Mouse (Mus musculus) embryonic facial prominence, embryonic 11.5 days (tissue): ENCODE measurements around the gene Olfr808. TPM values are rescaled to one million over a fixed set of nuclear protein-coding genes. Genes with fewer than 3 reads are reported as not detected.

Source experiments
- ATAC-seq: fragments of 200-750 bp; cut with Nextera tagmentation; replicated peaks from 2 replicates; pipeline ENCODE4 v1.8.0; 2017; ENCODE audit warnings: low read depth; ENCODE audit not compliant: insufficient number of reproducible peaks, low FRiP score, low TSS enrichment
- DNase-seq: peaks from one replicate; pipeline ENCODE4 v3.0.0-alpha.2; 2015; ENCODE audit warnings: low spot score
- H3K27ac ChIP-seq: fragments of 300-500 bp; sonication (generic); replicated peaks from 2 replicates; pipeline ENCODE4 v1.5.1; 2014; ENCODE audit warnings: mild to moderate bottlenecking, low read depth, low read length, control low read depth
- H3K27me3 ChIP-seq: fragments of 300-500 bp; sonication (generic); 2 replicates; pipeline ENCODE4 v1.6.1; 2014; ENCODE audit warnings: mild to moderate bottlenecking, low read length, moderate library complexity, mixed read lengths; ENCODE audit not compliant: control insufficient read depth, insufficient read depth
- H3K36me3 ChIP-seq: fragments of 300-500 bp; sonication (generic); replicated peaks from 2 replicates; pipeline ENCODE4 v1.6.1; 2014; ENCODE audit warnings: low read depth, mild to moderate bottlenecking, low read length, moderate library complexity, mixed read lengths; ENCODE audit not compliant: control insufficient read depth, insufficient read depth
- H3K4me1 ChIP-seq: fragments of 300-500 bp; sonication (generic); 2 replicates; pipeline ENCODE4 v1.6.1; 2014; ENCODE audit warnings: low read length, mixed read lengths; ENCODE audit not compliant: control insufficient read depth, insufficient read depth
- H3K4me2 ChIP-seq: fragments of 300-500 bp; sonication (generic); 2 replicates; pipeline ENCODE4 v1.6.1; 2014; ENCODE audit warnings: low read depth, mild to moderate bottlenecking, control low read depth, low read length, moderate library complexity
- H3K4me3 ChIP-seq: fragments of 300-500 bp; sonication (generic); 2 replicates; pipeline ENCODE4 v1.5.1; 2014; ENCODE audit warnings: low read depth, low read length, control low read depth
- H3K9ac ChIP-seq: fragments of 300-500 bp; sonication (generic); replicated peaks from 2 replicates; pipeline ENCODE4 v1.6.1; 2014; ENCODE audit warnings: mild to moderate bottlenecking, control low read depth, low read length
- H3K9me3 ChIP-seq: fragments of 300-500 bp; sonication (generic); replicated peaks from 2 replicates; pipeline ENCODE4 v1.6.1; 2016; ENCODE audit warnings: mild to moderate bottlenecking, low read length, inconsistent platforms, mixed read lengths; ENCODE audit not compliant: control insufficient read depth
- WGBS: fragments of 180-500 bp; shearing (Covaris S2); extraction: QIAGEN DNeasy Blood & Tissue Kit; methylation state at CpG from one replicate; pipeline ENCODE4 v1.1.7; 2014; 5-methylcytosine and 5-hydroxymethylcytosine counted together
- polyA plus RNA-seq: library from polyadenylated mRNA; unstranded; fragments of >200 nt; fragmentation: Nextera tagmentation; extraction: Ambion mirVana; gene quantifications from 2 replicates; pipeline ENCODE4 v1.2.1, GENCODE M21; 2014

Olfr808 gene
- polyA plus RNA-seq = not detected in 2 replicates

DNA sequence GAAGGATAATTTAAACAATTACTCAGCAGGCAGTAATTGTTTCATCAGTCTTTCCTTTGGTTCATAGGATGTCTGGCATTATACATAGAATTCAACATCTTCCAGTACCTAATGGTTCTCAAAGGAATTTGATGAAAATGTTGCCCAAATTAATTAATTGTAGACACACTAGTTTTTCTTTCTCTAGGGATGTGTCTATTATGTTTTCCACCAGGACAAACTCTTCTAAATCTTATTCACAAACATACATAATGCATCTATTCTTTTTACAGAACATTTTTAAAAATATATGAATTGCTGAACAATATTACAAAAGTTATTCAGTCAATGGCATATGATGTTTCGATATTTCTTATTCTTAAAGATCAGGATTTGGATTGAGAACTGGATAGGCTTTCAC is at the start of gene Olfr808:
Olfr808 (plus strand) TSS at position 301 of the 400 bp plus-strand sequence.
- ATAC-seq (no peak), DNase-seq (no peak)
- no peaks in the 10 kb centered on the region for H3K27me3 ChIP-seq

DNA sequence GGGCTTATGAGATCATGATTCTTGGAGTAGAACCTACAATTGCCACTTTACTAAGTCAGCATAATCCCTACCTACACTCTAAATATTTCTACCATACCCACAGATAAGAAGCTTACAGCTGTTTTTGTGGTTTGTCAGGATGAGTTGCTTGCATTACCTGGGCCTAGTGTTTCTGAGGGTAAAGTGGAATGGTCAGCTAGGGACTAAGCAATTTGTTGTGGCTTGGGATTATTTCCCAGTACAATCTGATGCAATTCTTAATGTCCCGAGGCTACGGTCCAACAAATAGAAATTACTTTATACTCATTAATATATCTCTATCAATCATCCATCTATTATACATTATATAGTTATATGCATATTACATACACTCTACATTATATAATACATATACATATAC is 36.0 kb upstream of the Olfr808 start, which contains the start of gene Olfr805:
Olfr805 (minus strand) TSS at position 101 of the 400 bp plus-strand sequence.
- 93% methylated on average over 2 of the region's 2 CpGs for WGBS
- no peak for ATAC-seq
- DNase-seq = no peak

More for the DNA sequence above, at the start of gene Olfr808:
- Histone ChIP-seq H3K4me2 (no peak within 1 kb of the TSS), H3K9me3 (no peaks in the 10 kb centered on the region), H3K36me3 (no peaks in the 10 kb centered on the region), H3K4me1 (no peaks in the 10 kb centered on the region), H3K27ac (no peak within 1 kb of the TSS), H3K9ac (no peak within 1 kb of the TSS), H3K4me3 (no peak within 1 kb of the TSS)
- WGBS = 95% methylated on average over 1 of the region's 1 CpGs

DNA sequence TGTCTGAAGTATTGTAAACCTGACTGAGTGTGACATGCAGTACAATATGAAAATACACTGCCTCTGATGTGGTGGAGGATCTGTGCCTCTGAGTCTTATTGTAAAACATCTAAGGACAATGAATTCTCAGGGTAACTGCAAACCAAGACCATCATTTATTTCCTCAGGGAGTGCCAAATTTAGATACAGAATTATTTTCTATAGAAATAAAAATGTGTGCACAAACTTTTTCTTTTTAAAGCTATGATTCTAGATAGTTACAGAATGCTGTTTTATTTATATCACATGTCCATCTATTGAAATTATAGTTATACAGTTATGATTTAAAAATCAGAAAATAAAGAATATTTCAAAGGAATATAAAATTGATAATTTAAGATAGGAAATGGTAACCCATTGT is 23.5 kb upstream of the Olfr808 start, which contains the start of gene Olfr806:
Olfr806 (minus strand) TSS at position 101 of the 400 bp plus-strand sequence.
- H3K9me3 ChIP-seq = no peaks in the 10 kb centered on the region
- no peak within 1 kb of the TSS for H3K9ac ChIP-seq
- no peak within 1 kb of the TSS for H3K27ac ChIP-seq
- DNase-seq = no peak
- H3K4me1 ChIP-seq = no peaks in the 10 kb centered on the region
- H3K27me3 ChIP-seq = no peaks in the 10 kb centered on the region
- no peak for ATAC-seq
- H3K4me2 ChIP-seq = no peak within 1 kb of the TSS
- no peak within 1 kb of the TSS for H3K4me3 ChIP-seq
- H3K36me3 ChIP-seq = no peaks in the 10 kb centered on the region

More for the DNA sequence above, 36.0 kb upstream of the Olfr808 start, which contains the start of gene Olfr805:
- no peaks in the 10 kb centered on the region for H3K36me3 ChIP-seq
- H3K4me1 ChIP-seq = no peaks in the 10 kb centered on the region
- H3K9ac ChIP-seq = no peak within 1 kb of the TSS
- no peak within 1 kb of the TSS for H3K27ac ChIP-seq
- H3K4me3 ChIP-seq = no peak within 1 kb of the TSS
- no peaks in the 10 kb centered on the region for H3K9me3 ChIP-seq
- no peaks in the 10 kb centered on the region for H3K27me3 ChIP-seq
- no peak within 1 kb of the TSS for H3K4me2 ChIP-seq

DNA sequence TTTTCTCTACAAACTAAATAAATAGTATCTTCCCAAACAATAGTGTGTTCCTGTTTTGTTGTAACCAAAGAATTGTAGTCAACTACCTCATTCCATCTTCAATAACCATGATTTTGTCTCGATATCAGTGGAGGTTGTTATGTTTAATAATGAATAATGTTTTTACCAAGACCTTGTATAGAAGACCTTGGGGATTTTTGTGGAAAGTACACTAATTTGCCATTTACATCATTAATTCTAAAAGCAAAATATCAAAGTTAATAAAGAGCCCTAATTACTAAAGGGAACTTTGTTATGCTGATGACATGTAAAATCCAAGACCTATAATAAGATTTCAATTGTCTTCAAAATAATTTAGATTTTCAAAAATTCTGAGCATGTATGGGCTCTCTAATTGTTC is 7.6 kb upstream of the Olfr808 start, which contains the start of gene Olfr807:
Olfr807 (minus strand) TSS at position 101 of the 400 bp plus-strand sequence.
- no peaks in the 10 kb centered on the region for H3K36me3 ChIP-seq
- H3K27me3 ChIP-seq = no peaks in the 10 kb centered on the region
- no peaks in the 10 kb centered on the region for H3K4me1 ChIP-seq
- no peaks in the 10 kb centered on the region for H3K9me3 ChIP-seq
- ATAC-seq (no peak), DNase-seq (no peak)
- H3K27ac ChIP-seq = no peak within 1 kb of the TSS
- WGBS = 88% methylated on average over 1 of the region's 1 CpGs
- H3K4me2 ChIP-seq = no peak within 1 kb of the TSS
- H3K9ac ChIP-seq = no peak within 1 kb of the TSS
- no peak within 1 kb of the TSS for H3K4me3 ChIP-seq

DNA sequence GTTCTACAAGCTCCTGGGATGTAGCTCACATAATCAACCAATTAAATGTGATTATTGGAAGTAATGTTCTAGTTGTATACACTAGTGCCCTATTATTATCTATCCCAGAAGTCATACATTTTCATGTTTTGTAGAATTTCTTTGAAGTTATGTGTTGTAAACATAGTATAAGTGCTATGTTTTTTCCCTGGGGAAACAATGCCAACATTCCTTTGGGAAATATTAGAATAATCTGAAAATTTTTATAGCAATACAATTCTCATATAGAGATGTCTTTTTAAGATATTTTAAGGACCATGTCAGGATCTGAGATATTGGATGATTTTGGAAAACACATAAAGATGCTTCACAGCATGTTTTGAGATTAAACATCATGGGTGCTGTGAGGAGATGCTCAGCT is 9.1 kb downstream of the Olfr808 start, which contains the start of gene Olfr809:
Olfr809 (plus strand) TSS at position 301 of the 400 bp plus-strand sequence.
- H3K27me3 ChIP-seq = no peaks in the 10 kb centered on the region
- H3K9me3 ChIP-seq = no peaks in the 10 kb centered on the region
- no peak within 1 kb of the TSS for H3K4me3 ChIP-seq
- DNase-seq (no peak), ATAC-seq (no peak)
- H3K27ac ChIP-seq = no peak within 1 kb of the TSS
- no peak within 1 kb of the TSS for H3K4me2 ChIP-seq
- no peak within 1 kb of the TSS for H3K9ac ChIP-seq
- H3K36me3 ChIP-seq = no peaks in the 10 kb centered on the region
- no peaks in the 10 kb centered on the region for H3K4me1 ChIP-seq

DNA sequence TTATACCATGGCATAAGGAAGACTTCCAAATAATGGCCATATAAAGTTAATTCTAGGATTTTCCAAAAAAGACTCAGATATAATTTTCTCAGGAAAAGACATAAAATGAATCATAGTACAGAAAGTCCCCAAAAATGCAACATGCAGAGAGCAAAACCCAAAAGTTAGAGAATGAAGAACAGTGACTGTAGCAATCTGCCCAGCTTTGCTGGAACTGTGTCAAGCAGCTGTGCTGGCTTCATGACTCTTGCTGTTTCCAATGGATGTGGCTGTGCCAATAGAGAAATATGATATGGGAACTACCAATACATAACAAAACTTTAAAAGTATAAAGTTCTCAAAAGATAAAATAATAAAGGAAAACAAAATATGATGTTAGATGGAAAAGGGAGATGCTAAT is 12.8 kb downstream of the Olfr808 start:
- ATAC-seq (no peak), DNase-seq (no peak)
- Histone ChIP-seq H3K27ac (no peak overlapping the region), H3K4me1 (no peaks in the 10 kb centered on the region), H3K9me3 (no peaks in the 10 kb centered on the region), H3K36me3 (no peaks in the 10 kb centered on the region), H3K4me3 (no peak overlapping the region), H3K4me2 (no peak overlapping the region), H3K27me3 (no peaks in the 10 kb centered on the region), H3K9ac (no peak overlapping the region)

DNA sequence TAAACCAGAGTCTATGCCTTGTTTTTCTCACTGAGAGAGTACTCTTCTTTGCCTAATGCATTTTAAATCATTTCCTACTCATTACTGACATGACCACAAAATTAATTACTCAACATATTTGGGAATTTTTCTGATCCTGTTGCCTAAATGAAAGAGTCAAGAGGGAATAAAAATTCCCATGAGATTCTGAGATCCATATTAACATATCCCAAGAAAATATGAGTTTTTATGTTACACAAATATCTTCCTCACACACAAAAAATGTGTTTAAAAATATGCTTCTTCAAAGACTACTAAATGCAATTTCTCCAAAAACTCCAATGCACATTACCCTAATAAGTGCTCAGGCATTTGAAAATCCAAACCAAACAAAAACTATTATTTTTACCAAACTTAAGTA is 29.5 kb downstream of the Olfr808 start, which contains the start of gene Olfr810:
Olfr810 (minus strand) TSS at position 101 of the 400 bp plus-strand sequence.
- no peaks in the 10 kb centered on the region for H3K36me3 ChIP-seq
- no peaks in the 10 kb centered on the region for H3K27me3 ChIP-seq
- H3K4me2 ChIP-seq = no peak within 1 kb of the TSS
- ATAC-seq = no peak
- H3K9me3 ChIP-seq = no peaks in the 10 kb centered on the region
- no peak for DNase-seq
- no peak within 1 kb of the TSS for H3K27ac ChIP-seq
- no peak within 1 kb of the TSS for H3K9ac ChIP-seq
- H3K4me3 ChIP-seq = no peak within 1 kb of the TSS
- no peaks in the 10 kb centered on the region for H3K4me1 ChIP-seq

DNA sequence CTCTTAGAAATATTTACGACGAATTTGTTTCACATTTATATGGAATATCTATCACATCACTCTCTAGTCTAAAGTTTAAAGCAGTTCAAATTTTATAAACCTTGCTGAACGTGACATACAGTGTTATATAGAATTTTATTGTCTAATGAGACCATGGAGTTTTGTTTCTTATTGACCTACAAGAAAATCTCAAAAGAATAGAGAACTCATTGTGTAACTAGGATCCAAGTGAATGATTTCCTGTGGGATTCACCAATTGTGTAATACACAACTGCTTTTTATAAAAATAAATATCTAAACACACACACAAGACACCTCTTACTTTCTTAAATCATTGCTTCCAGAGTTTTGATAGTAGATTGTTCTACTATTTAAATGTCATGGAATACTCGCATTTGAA is 39.0 kb downstream of the Olfr808 start, which contains the start of gene Olfr811:
Olfr811 (minus strand) TSS at position 101 of the 400 bp plus-strand sequence.
- Histone ChIP-seq H3K9me3 (no peaks in the 10 kb centered on the region), H3K4me3 (no peak within 1 kb of the TSS), H3K36me3 (no peaks in the 10 kb centered on the region), H3K4me2 (no peak within 1 kb of the TSS), H3K9ac (no peak within 1 kb of the TSS), H3K4me1 (no peaks in the 10 kb centered on the region), H3K27me3 (no peaks in the 10 kb centered on the region), H3K27ac (no peak within 1 kb of the TSS)
- 86% methylated on average over 4 of the region's 4 CpGs for WGBS
- DNase-seq (no peak), ATAC-seq (no peak)
